Mouse (Mus musculus) heart, postnatal 36 days (tissue): Measurements from ENCODE around the gene Fryl. TPM values are rescaled to one million over a fixed set of nuclear protein-coding genes. Genes with fewer than 3 reads are reported as not detected.
A peak's percentile ranks its signal among the peaks of the same experiment; 100 is the strongest.

Source experiments
- DNase-seq, 2 experiments: peaks; one replicate each; pipeline ENCODE4 v3.0.0; 2021 to 2022
- intact Hi-C: fragments of 180-260 bp; cut with DNase I; formaldehyde crosslinking; loops from one replicate; pipeline ENCODE4 v1.15.1; 2025
- total RNA-seq, 2 experiments: library from RNA; stranded (reverse); gene quantifications; 2 replicates each; pipeline ENCODE4 v1.2.3; 2021

Fryl gene
- total RNA-seq, 2 experiments from 2014 or later: 37.6 to 45.2 TPM

GRCm38 (mm10) chr5:73132998-73133832 is 123.2 kb downstream of the Fryl start:
- DNase-seq: no peak
- intact Hi-C loops: loop anchor here (1.0 to 5.0 kb wide), 3 partner anchors 139 to 247 kb away; partner anchors contain the start of gene Ociad1

DNA sequence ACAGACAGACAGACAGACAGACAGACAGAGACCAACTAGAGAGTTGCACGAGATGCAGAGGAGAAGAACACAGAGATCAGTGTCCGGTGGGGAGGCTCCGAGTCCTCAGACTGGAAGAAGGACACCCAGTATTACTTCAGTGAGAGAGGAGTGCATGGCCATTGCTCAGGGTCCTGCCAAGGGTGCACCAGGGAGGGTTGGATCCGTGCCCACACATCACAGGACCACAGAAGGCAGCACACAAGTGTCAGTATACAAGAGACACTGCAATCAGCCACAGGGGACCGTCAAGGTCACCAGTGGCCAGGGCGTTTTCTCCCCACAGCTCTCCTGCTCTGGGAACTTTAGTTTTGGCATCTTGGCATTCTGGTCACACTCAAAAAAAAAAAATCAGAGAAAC is 125.4 kb downstream of the Fryl start:
- intact Hi-C loops: loop anchor here (5.0 kb wide), 2 partner anchors 141 to 161 kb away; partner anchors contain the start of gene Ociad1
- DNase-seq: peak; percentile 22 to 44

GRCm38 (mm10) chr5:73129871-73130270 is 126.5 kb downstream of the Fryl start:
- no peak for DNase-seq
- intact Hi-C loops: loop anchor here (5.0 kb wide), 2 partner anchors 142 to 162 kb away; partner anchors contain the start of gene Ociad1

DNA sequence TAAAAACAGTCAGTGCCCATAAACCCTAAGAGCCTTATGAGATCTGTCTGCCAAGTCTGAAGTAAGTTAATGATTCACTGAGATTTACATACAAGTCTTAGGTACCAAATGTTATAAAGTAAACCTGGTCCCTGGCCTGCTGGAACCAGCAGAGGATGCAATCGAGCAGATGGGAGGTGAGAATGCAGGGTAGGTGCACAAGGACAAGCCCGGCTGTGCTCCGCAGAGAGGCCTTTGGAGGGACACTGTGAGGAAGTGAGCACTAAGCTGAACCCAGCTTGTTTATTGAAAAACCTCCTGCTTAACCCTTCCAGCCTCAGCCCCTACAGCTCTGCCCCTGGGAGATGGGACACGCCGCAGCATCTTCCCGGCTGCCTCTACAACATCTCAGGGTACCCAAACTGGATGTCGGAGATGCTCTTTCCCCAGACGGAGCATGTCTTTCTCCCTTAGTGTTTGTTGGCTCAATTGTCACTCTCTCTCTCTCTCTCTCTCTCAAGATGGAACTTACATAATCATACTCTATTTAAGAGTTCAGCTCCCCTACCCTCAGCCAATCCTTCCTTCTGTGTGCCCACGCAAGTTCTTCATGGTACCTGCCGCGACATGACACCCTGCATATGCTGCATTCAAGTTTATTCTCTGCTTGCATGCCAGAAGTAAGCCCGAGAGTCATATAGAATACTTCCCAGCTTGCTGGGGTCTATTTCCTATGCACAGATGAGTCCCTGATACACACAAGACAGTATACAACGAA is 136.3 kb downstream of the Fryl start:
- no peak for DNase-seq
- intact Hi-C loops: loop anchor here (5.0 kb wide), 1 partner anchor 262 kb away; no protein-coding TSS in a partner anchor

GRCm38 (mm10) chr5:73119524-73119923 is 136.9 kb downstream of the Fryl start:
- intact Hi-C loops: loop anchor here (5.0 kb wide), 1 partner anchor 263 kb away; no protein-coding TSS in a partner anchor
- DNase-seq: no peak

GRCm38 (mm10) chr5:73118786-73119185 is 137.6 kb downstream of the Fryl start:
- DNase-seq: no peak
- intact Hi-C loops: loop anchor here (5.0 kb wide), 1 partner anchor 264 kb away; no protein-coding TSS in a partner anchor

DNA sequence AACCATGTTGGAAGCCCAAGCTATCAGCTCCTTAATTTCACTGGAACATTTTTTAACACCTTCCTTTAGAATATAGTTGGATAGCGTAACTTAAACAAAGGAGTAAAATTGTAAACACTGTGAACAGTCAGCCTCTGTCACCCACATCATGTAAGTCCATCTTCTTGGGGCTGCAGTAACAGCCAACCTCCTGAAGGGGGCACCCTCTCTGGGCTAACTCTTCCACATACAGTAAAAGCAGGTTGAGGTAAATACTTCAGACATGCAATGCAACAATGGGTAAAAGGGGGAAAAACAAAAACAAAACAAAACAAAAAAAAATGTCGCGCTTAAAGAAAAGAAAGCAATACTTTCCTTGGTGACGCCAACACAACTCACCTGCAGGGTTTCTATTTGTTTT is 141.5 kb downstream of the Fryl start:
- intact Hi-C loops: loop anchor here (5.0 kb wide), 1 partner anchor 267 kb away; no protein-coding TSS in a partner anchor

GRCm38 (mm10) chr5:73112331-73112730 is 144.1 kb downstream of the Fryl start:
- intact Hi-C loops: no loop called here
- no peak for DNase-seq

More for the DNA sequence above, 141.5 kb downstream of the Fryl start:
- no peak for DNase-seq

- intact Hi-C loops: no loop called here
- DNase-seq: no peak
These were observed 152.8 kb downstream of the Fryl start for GRCm38 (mm10) chr5:73103657-73104056.

DNA sequence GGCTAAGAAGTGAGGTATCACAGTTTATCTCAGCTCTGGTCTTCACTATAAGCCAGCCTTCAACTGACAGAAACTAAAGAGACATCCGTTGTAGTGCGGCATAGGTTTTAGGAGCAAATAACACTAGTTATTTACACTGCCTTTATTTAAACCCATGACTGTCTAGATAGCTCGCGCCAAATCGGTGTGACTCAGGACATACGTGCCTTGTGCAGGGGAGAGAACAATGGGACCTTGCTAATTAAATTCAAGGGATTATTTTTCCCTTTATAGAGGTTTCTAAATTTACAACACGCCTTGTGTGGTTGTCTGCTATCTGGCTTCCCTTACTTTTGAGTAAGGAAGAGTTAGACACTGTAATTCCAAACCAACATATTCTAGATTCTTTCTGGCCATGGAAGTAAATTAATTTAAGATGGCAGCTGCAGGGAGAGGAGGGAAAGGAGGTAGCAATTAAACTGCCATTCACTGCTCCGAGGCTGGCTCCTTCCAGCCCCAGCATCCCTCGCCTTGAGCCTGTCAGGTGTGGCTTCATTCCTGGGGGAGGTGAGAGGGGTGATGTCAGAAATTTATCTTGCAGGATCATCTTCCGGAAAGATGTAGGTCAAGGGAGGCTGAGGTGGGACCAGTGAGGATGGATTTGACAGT is 154.0 kb downstream of the Fryl start:
- intact Hi-C loops: no loop called here
- DNase-seq: no peak

GRCm38 (mm10) chr5:73092236-73092635 is 164.2 kb downstream of the Fryl start:
- intact Hi-C loops: no loop called here

GRCm38 (mm10) chr5:73089158-73089557 is 167.3 kb downstream of the Fryl start:
- no peak for DNase-seq
- intact Hi-C loops: no loop called here

More at GRCm38 (mm10) chr5:73092236-73092635, 164.2 kb downstream of the Fryl start:
- no peak for DNase-seq

DNA sequence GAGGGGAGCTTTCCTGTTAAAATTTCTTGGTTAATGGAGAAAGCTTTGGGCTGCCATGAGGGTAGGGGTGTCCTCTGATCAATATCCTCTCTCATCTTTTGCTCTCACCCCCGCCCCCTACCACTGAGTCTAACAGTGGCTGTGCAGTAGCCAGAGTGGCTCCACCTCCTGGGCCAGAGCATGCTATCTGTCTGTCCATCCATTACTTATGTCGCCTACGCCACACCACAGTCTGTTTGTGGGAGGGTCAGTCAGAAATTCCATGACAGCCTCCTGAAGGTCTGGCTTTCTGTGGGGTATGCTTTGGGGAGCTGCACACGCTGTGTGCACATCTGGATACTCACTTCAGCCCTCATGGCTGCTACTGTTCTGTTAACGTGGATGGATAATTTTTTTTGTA is 174.9 kb downstream of the Fryl start:
- no peak for DNase-seq
- intact Hi-C loops: no loop called here

- DNase-seq: no peak
- intact Hi-C loops: no loop called here
These were observed 176.6 kb downstream of the Fryl start for GRCm38 (mm10) chr5:73079801-73080200.

GRCm38 (mm10) chr5:73071319-73071718 is 185.1 kb downstream of the Fryl start:
- intact Hi-C loops: loop anchor here (1.0 to 5.0 kb wide), 4 partner anchors 87 to 404 kb away; no protein-coding TSS in a partner anchor
- DNase-seq: peak; percentile 67 to 85

DNA sequence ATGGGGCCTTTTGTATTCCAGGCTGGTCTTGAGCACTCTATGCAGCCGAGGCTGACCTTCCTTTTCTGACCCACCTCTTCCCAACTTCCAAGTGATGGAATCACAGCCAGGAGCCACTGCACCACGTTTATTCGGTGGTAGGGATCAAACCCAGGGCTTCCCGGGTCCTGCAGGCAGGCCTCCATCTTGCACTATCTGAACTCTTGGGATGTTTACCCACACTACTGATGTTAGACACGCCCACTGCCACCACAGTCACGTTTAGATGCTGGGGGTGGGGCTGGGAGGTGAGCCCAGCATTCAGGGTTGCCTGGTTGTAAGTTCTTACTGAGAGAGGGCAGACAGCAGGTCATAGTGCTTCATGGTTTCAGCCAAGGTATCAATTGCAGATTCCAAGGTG is 189.5 kb downstream of the Fryl start:
- intact Hi-C loops: no loop called here
- no peak for DNase-seq

DNA sequence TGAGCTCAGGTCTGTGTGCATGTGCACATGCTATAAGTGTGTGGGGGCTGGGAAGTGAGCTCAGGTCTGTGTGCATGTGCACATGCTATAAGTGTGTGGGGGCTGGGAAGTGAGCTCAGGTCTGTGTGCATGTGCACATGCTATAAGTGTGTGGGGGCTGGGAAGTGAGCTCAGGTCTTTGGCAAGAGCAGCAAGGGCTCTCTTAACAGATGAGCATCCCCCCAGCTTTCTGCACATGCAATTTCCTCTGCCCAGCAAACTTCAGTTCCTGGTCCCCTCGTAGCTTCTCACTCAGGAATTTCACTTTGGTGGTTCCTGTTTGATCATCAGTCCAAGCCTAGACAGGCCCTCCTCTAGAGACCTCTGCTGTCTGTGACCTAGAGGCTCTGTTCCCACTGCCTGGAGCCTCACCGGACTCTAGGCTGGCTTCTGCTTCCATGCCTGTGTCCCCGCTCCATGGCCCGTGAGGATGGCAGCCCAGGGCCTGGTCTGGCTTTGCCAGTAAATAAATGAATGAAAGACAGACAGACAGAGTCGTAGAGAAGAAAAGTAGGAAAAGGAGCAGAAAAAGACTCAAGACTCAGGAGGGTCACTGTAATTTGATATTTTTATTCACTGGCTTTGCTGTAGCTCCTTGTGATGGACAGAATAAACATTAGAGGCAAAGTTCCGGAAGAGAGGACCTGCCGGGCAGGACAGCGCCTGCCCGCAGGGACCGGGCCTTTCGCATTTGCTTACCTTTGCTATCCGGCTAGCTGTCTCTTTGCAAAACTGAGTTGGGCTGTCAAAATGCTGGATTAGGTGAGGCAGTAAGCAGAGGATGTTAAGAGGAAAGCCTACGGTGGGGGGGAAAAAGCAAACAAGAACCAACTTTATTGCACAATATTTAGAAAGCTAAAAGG is 192.4 kb downstream of the Fryl start:
- intact Hi-C loops: no loop called here
- DNase-seq: no peak

GRCm38 (mm10) chr5:73061506-73062155 is 194.8 kb downstream of the Fryl start:
- no peak for DNase-seq
- intact Hi-C loops: no loop called here

- DNase-seq: no peak
- intact Hi-C loops: no loop called here
These were observed 199.5 kb downstream of the Fryl start for GRCm38 (mm10) chr5:73056937-73057336.
